Mouse (Mus musculus): ENCODE measurements around the gene Mapk10.

Mapk10 gene

GRCm38 (mm10) chr5:103166755-103167154, 44.4 kb downstream of the Mapk10 start:
- in situ Hi-C loops (cut with MboI, MseI) = no loop called here

DNA sequence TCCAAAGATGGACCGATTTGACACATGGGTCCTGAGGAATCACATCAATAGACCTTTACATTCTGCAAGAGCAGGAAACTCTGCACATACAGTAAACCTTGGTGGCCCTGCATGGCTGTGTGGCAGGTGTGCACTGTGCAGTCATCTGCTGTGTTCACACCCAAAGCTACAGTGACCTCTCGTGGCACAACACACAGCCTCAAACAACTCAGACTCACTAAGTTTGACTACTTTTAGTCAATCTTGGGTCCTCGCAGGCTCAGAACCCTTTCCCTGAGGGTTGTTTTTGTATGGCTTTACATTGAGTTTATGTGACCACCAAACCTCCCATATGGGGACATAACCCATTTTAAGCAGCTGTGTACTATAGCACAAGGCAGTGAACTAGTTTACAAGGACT, 47.1 kb downstream of the Mapk10 start:
- in situ Hi-C loops (cut with MboI, MseI) = no loop called here

GRCm38 (mm10) chr5:103161574-103161973, 49.6 kb downstream of the Mapk10 start:
- in situ Hi-C loops (cut with MboI, MseI) = no loop called here

GRCm38 (mm10) chr5:103161196-103161540, 50.0 kb downstream of the Mapk10 start:
- in situ Hi-C loops (cut with MboI, MseI) = no loop called here

DNA sequence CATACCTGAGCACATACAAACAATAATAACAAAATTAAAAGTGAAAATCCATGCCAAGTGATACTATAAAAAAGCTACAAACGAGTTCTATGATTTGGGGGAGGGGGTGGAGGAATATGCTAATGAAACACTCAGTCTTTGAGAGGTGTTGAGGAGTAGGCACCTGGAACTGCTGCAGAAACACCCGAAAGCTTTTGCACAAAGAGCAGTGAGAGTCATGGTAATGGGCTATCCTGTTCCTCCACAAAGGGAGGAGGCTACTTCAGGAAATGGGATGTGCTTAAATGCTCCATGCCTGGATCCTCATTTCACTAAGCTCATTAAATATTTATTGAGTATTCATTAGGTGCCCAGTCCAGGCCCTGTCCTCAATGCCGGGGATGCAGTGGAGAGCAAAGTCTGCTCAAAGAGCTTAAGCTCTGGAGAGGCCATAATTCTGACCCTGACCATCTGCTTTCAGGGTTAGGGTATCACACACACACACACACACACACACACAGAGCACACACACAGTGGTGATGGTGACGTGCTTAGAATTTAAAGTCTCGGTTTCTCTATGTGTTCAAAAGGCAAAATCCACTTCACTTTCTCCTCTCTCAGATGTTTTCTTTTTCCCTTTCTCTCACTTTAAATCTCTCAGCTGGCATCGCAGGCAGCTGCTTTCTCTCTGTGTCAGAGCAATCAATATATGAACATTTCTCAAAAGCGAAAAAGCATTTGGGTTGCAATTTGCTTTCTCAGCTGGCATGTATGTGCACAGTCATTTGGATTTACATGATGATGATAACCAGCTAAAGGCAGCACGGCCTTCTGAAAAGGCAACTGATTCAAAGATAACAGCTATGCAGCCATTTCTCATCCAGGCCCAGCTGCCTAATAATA, 50.6 kb downstream of the Mapk10 start:
- in situ Hi-C loops (cut with MboI, MseI) = no loop called here

GRCm38 (mm10) chr5:103140935-103141334, 70.2 kb downstream of the Mapk10 start:
- in situ Hi-C loops (cut with MboI, MseI) = no loop called here

DNA sequence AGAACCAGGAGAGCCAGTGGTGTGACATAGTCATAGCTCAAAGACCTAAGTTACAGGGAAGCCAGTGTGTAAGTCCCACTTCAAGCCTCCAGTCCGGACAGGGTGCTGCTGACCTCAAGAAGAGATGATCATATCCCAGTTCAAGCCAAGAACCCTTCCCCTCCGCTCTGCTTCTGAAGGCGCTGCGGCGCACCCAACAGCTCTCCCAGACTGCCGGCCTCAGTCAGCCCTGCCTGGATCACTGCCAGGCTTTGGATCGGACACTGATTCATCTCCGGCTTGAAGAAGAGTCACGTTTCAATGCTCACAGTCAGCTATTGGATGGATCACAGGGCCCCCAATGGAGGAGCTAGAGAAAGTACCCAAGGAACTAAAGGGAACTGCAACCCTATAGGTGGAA, 76.3 kb downstream of the Mapk10 start:
- in situ Hi-C loops (cut with MboI, MseI) = no loop called here

DNA sequence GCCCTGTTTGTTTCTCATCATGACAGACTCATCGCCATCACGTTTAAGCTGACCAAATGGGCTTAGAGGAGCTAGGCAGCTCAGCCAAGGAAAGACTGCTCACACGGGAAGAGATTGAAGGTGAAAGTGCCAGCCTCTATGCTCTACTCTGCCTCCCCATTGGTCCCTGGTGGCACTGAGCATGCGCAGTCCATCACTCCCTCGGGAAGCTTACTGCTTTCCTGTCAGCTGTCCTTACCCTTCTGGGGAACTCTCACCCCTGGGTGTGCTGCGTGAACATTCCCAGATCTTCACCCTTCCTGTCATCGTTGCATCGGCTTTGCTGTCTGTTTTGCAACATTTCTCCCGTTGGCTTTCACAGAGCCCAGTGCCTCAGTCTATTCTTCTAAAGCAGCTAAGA, 77.5 kb downstream of the Mapk10 start:
- in situ Hi-C loops (cut with MboI, MseI) = no loop called here

DNA sequence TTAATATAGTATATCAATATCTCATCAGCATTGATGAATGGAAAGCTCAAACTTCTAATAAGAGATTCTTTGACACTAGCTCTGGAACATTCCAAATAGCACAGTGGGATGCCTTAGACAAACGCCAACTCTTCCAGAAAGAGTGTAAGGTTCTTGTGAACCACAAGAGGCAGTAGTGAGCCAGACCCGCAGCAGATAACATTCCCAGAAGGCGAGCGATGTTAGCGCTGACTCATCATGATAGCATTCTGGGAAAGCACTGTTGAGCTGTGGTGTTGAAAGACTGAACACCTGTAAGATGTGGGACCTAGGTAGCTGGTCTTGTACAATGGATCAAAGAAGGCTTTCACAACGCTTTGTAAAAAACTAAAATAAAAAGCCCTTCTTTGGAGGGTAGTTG, 78.3 kb downstream of the Mapk10 start:
- in situ Hi-C loops (cut with MboI, MseI) = no loop called here

GRCm38 (mm10) chr5:103119618-103120017, 91.5 kb downstream of the Mapk10 start:
- in situ Hi-C loops (cut with MboI, MseI) = no loop called here

- in situ Hi-C loops (cut with MboI, MseI) = no loop called here
Measured at GRCm38 (mm10) chr5:103115571-103115970, 95.6 kb downstream of the Mapk10 start.

- in situ Hi-C loops (cut with MboI, MseI) = no loop called here
Measured at GRCm38 (mm10) chr5:103112471-103112870, 98.7 kb downstream of the Mapk10 start.

DNA sequence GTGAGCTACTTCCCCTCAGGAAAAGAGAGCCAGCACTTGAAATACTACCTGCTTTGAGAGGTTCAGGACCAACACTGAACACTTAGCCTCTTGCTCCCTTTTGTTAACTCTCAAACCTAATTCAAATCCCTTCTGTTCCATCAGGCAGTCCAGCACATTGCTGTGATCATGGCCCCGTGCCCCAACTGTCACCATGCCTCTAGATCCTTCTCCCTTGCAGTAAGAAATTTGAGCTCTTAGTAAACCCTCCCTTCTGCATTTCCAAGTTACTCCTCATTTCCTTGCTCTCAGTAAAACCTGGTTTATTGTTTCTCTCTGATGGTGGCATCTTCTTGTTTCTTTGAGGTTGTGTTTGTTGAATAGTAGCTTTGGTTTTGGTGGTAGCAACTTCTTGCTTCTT, 101.7 kb downstream of the Mapk10 start:
- in situ Hi-C loops (cut with MboI, MseI) = no loop called here

- in situ Hi-C loops (cut with MboI, MseI) = no loop called here
Measured at GRCm38 (mm10) chr5:103105441-103106414, 105.4 kb downstream of the Mapk10 start.

GRCm38 (mm10) chr5:103104082-103104481, 107.1 kb downstream of the Mapk10 start:
- in situ Hi-C loops (cut with MboI, MseI) = no loop called here

GRCm38 (mm10) chr5:103102876-103103393, 108.2 kb downstream of the Mapk10 start:
- in situ Hi-C loops (cut with MboI, MseI) = no loop called here

DNA sequence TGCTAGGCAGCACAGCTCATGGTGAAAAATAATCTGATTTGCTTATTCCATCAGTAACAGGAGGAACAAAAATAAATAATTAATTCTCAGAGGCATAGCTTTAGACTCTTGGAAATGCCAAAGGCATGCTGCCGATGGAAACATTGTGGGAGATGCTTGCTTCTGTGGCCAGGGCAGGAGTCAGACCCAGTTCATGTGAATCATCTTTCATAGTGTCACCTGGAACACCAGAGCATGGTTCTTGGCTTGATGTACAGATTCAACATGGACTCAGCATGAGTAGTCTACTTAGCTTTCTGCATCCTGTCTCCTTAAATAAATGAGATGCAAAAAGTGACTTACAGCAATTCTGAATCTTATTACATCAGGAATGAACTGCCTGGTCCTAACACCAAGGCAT, 109.0 kb downstream of the Mapk10 start:
- in situ Hi-C loops (cut with MboI, MseI) = no loop called here

GRCm38 (mm10) chr5:103094166-103094565, 117.0 kb downstream of the Mapk10 start:
- in situ Hi-C loops (cut with MboI, MseI) = no loop called here

GRCm38 (mm10) chr5:103085844-103086243, 125.3 kb downstream of the Mapk10 start:
- in situ Hi-C loops (cut with MboI, MseI) = no loop called here

GRCm38 (mm10) chr5:103075451-103075850, 135.7 kb downstream of the Mapk10 start:
- in situ Hi-C loops (cut with MboI, MseI) = no loop called here

GRCm38 (mm10) chr5:103072200-103072825, 138.8 kb downstream of the Mapk10 start:
- in situ Hi-C loops (cut with MboI, MseI) = no loop called here

All from T-helper 1 cell (primary cell).